Mouse (Mus musculus) hindbrain, embryonic 11.5 days (tissue): ENCODE measurements around the gene Nr4a1. TPM values are rescaled to one million over a fixed set of nuclear protein-coding genes. Genes with fewer than 3 reads are reported as not detected.

ENCODE experiments used
- ATAC-seq: fragments of 200-750 bp; cut with Nextera tagmentation; 2 replicates; pipeline ENCODE4 v1.8.0; 2017; ENCODE audit warnings: mild to moderate bottlenecking, moderate TSS enrichment, moderate library complexity; ENCODE audit not compliant: low FRiP score
- DNase-seq: peaks from one replicate; pipeline ENCODE4 v3.0.0-alpha.2; 2015; ENCODE audit warnings: low spot score
- H3K27ac ChIP-seq: fragments of 300-500 bp; sonication (generic); 2 replicates; pipeline ENCODE4 v1.5.1; 2014; ENCODE audit warnings: mild to moderate bottlenecking, low read depth, low read length
- H3K27me3 ChIP-seq: fragments of 300-500 bp; sonication (generic); 2 replicates; pipeline ENCODE4 v1.6.1; 2014; ENCODE audit warnings: mild to moderate bottlenecking, low read length, moderate library complexity, mixed read lengths; ENCODE audit not compliant: control insufficient read depth, insufficient read depth
- H3K36me3 ChIP-seq: fragments of 300-500 bp; sonication (generic); 2 replicates; pipeline ENCODE4 v1.6.1; 2014; ENCODE audit warnings: mild to moderate bottlenecking, low read length, moderate library complexity, mixed read lengths; ENCODE audit not compliant: control insufficient read depth, insufficient read depth
- H3K4me1 ChIP-seq: fragments of 300-500 bp; sonication (generic); replicated peaks from 2 replicates; pipeline ENCODE4 v1.6.1; 2014; ENCODE audit warnings: low read length, mixed read lengths; ENCODE audit not compliant: control insufficient read depth, insufficient read depth
- H3K4me2 ChIP-seq: fragments of 300-500 bp; sonication (generic); replicated peaks from 2 replicates; pipeline ENCODE4 v1.6.1; 2014; ENCODE audit warnings: mild to moderate bottlenecking, low read depth, low read length
- H3K4me3 ChIP-seq: fragments of 300-500 bp; sonication (generic); 2 replicates; pipeline ENCODE4 v1.5.1; 2014; ENCODE audit warnings: low read depth, low read length
- H3K9ac ChIP-seq: fragments of 300-500 bp; sonication (generic); 2 replicates; pipeline ENCODE4 v1.6.1; 2014; ENCODE audit warnings: low read depth, low read length
- H3K9me3 ChIP-seq: fragments of 300-500 bp; sonication (generic); 2 replicates; pipeline ENCODE4 v1.6.1; 2016; ENCODE audit warnings: low read length; ENCODE audit not compliant: control insufficient read depth
- WGBS: fragments of 180-500 bp; shearing (Covaris S2); extraction: QIAGEN DNeasy Blood & Tissue Kit; methylation state at CpG from one replicate; pipeline ENCODE4 v1.1.7; 2014; 5-methylcytosine and 5-hydroxymethylcytosine counted together
- polyA plus RNA-seq: library from polyadenylated mRNA; unstranded; fragments of >200 nt; fragmentation: Nextera tagmentation; extraction: Ambion mirVana; gene quantifications from 2 replicates; pipeline ENCODE4 v1.2.1, GENCODE M21; 2014

Gene Nr4a1
- polyA plus RNA-seq, 1 experiment from 2014 or later: 2.2 TPM

- ATAC-seq (0 out of 2 replicates have a peak, but pooled peaks have one; percentile 38), DNase-seq (no peak)
- no peaks in the 10 kb centered on the region for H3K9me3 ChIP-seq
- H3K36me3 ChIP-seq: no peaks in the 10 kb centered on the region
- H3K27ac ChIP-seq: no peak overlapping the region
- H3K4me1 ChIP-seq: 0 out of 2 replicates have a peak, but pooled peaks cover 2% of the 10 kb centered on the region
- 74% methylated on average over 13 of the region's 13 CpGs for WGBS
- H3K4me3 ChIP-seq: no peak overlapping the region
- H3K4me2 ChIP-seq: no peak overlapping the region
- H3K9ac ChIP-seq: no peak overlapping the region
- no peaks in the 10 kb centered on the region for H3K27me3 ChIP-seq
Measured at GRCm38 (mm10) chr15:101316279-101316912, 62.3 kb downstream of the Nr4a1 start.

- Histone ChIP-seq H3K36me3 (no peaks in the 10 kb centered on the region), H3K9ac (no peak overlapping the region), H3K9me3 (no peaks in the 10 kb centered on the region), H3K4me3 (no peak overlapping the region), H3K4me1 (0 out of 2 replicates have a peak, but pooled peaks cover 2% of the 10 kb centered on the region), H3K27me3 (no peaks in the 10 kb centered on the region), H3K27ac (no peak overlapping the region), H3K4me2 (no peak overlapping the region)
- DNase-seq (no peak), ATAC-seq (no peak)
- WGBS: 76% methylated on average over 18 of the region's 18 CpGs
Measured at GRCm38 (mm10) chr15:101316913-101317813, 63.1 kb downstream of the Nr4a1 start.

GRCm38 (mm10) chr15:101317814-101318500, 63.9 kb downstream of the Nr4a1 start:
- H3K36me3 ChIP-seq: no peaks in the 10 kb centered on the region
- 79% methylated on average over 2 of the region's 2 CpGs for WGBS
- no peak overlapping the region for H3K4me3 ChIP-seq
- H3K4me1 ChIP-seq: 0 out of 2 replicates have a peak, but pooled peaks cover 2% of the 10 kb centered on the region
- no peak overlapping the region for H3K9ac ChIP-seq
- ATAC-seq: no peak
- H3K4me2 ChIP-seq: no peak overlapping the region
- no peaks in the 10 kb centered on the region for H3K27me3 ChIP-seq
- DNase-seq: no peak
- no peaks in the 10 kb centered on the region for H3K9me3 ChIP-seq
- H3K27ac ChIP-seq: no peak overlapping the region

- H3K4me1 ChIP-seq: 0 out of 2 replicates have a peak, but pooled peaks cover 2% of the 10 kb centered on the region
- H3K27me3 ChIP-seq: no peaks in the 10 kb centered on the region
- H3K27ac ChIP-seq: no peak overlapping the region
- H3K4me3 ChIP-seq: no peak overlapping the region
- 62% methylated on average over 14 of the region's 14 CpGs for WGBS
- no peaks in the 10 kb centered on the region for H3K9me3 ChIP-seq
- H3K4me2 ChIP-seq: no peak overlapping the region
- H3K9ac ChIP-seq: no peak overlapping the region
- DNase-seq (no peak), ATAC-seq (no peak)
- H3K36me3 ChIP-seq: no peaks in the 10 kb centered on the region
Measured at GRCm38 (mm10) chr15:101318889-101319765, 65.1 kb downstream of the Nr4a1 start.

GRCm38 (mm10) chr15:101320010-101320617, 66.0 kb downstream of the Nr4a1 start:
- 90% methylated on average over 6 of the region's 6 CpGs for WGBS

GRCm38 (mm10) chr15:101320618-101321041, 66.6 kb downstream of the Nr4a1 start:
- H3K4me1 ChIP-seq: 0 out of 2 replicates have a peak, but pooled peaks cover 2% of the 10 kb centered on the region
- no peak overlapping the region for H3K4me3 ChIP-seq
- H3K27me3 ChIP-seq: no peaks in the 10 kb centered on the region
- H3K36me3 ChIP-seq: no peaks in the 10 kb centered on the region
- no peak overlapping the region for H3K4me2 ChIP-seq
- ATAC-seq: no peak
- DNase-seq: no peak
- H3K9me3 ChIP-seq: no peaks in the 10 kb centered on the region
- WGBS: 75% methylated on average over 6 of the region's 6 CpGs
- no peak overlapping the region for H3K27ac ChIP-seq
- H3K9ac ChIP-seq: no peak overlapping the region

More at GRCm38 (mm10) chr15:101320010-101320617, 66.0 kb downstream of the Nr4a1 start:
- Histone ChIP-seq H3K36me3 (no peaks in the 10 kb centered on the region), H3K9ac (no peak overlapping the region), H3K4me2 (no peak overlapping the region), H3K27ac (no peak overlapping the region), H3K4me1 (0 out of 2 replicates have a peak, but pooled peaks cover 2% of the 10 kb centered on the region), H3K9me3 (no peaks in the 10 kb centered on the region), H3K27me3 (no peaks in the 10 kb centered on the region), H3K4me3 (no peak overlapping the region)
- no peak for DNase-seq
- ATAC-seq: no peak

- no peak overlapping the region for H3K4me2 ChIP-seq
- H3K9me3 ChIP-seq: no peaks in the 10 kb centered on the region
- DNase-seq: no peak
- no peak overlapping the region for H3K4me3 ChIP-seq
- no peak overlapping the region for H3K9ac ChIP-seq
- no peaks in the 10 kb centered on the region for H3K36me3 ChIP-seq
- H3K27ac ChIP-seq: no peak overlapping the region
- WGBS: 70% methylated on average over 5 of the region's 5 CpGs
- H3K4me1 ChIP-seq: 0 out of 2 replicates have a peak, but pooled peaks cover 2% of the 10 kb centered on the region
- no peaks in the 10 kb centered on the region for H3K27me3 ChIP-seq
- ATAC-seq: no peak
Measured at GRCm38 (mm10) chr15:101321126-101321525, 67.1 kb downstream of the Nr4a1 start.
